Mouse (Mus musculus): ENCODE data around the gene U2af1. TPM values are rescaled to one million over a fixed set of nuclear protein-coding genes. Genes with fewer than 3 reads are reported as not detected.

Gene U2af1
- polyA plus RNA-seq, 1 experiment from 2014 or later, result 172 TPM

GRCm38 (mm10) chr17:31655366-31655765 is 3.3 kb downstream of the U2af1 start:
- no peaks in the 10 kb centered on the region for H3K9me3 ChIP-seq (replicated peaks; ENCODE audit: control insufficient read depth, low read length)
- no peak overlapping the region for H3K4me2 ChIP-seq (ENCODE audit: low read length)
- ATAC-seq, result no peak
- no peaks in the 10 kb centered on the region for H3K27me3 ChIP-seq (replicated peaks; ENCODE audit: control insufficient read depth, insufficient read depth, low read length)
- WGBS, result 79% methylated on average over 4 of the region's 4 CpGs
- no peak for DNase-seq (ENCODE audit: low spot score)
- no peak overlapping the region for H3K9ac ChIP-seq (ENCODE audit: low read length)
- H3K4me3 ChIP-seq (ENCODE audit: low read depth, low read length), result no peak overlapping the region
- peaks cover 11% of the 10 kb centered on the region for H3K4me1 ChIP-seq (ENCODE audit: control insufficient read depth, insufficient read depth, low read length)
- no peak overlapping the region for H3K27ac ChIP-seq (ENCODE audit: low read depth, low read length)
- H3K36me3 ChIP-seq (ENCODE audit: control insufficient read depth, insufficient read depth, low read length), result peaks cover 54% of the 10 kb centered on the region

- no peaks in the 10 kb centered on the region for H3K9me3 ChIP-seq (replicated peaks; ENCODE audit: control insufficient read depth, low read length)
- H3K4me1 ChIP-seq (ENCODE audit: control insufficient read depth, insufficient read depth, low read length), result peaks cover 8% of the 10 kb centered on the region
- 93% methylated on average over 6 of the region's 6 CpGs for WGBS
- H3K27ac ChIP-seq (ENCODE audit: low read depth, low read length), result no peak overlapping the region
- no peak overlapping the region for H3K4me2 ChIP-seq (ENCODE audit: low read length)
- no peak for ATAC-seq
- no peak overlapping the region for H3K4me3 ChIP-seq (ENCODE audit: low read depth, low read length)
- peaks cover 75% of the 10 kb centered on the region for H3K36me3 ChIP-seq (ENCODE audit: control insufficient read depth, insufficient read depth, low read length)
- no peaks in the 10 kb centered on the region for H3K27me3 ChIP-seq (replicated peaks; ENCODE audit: control insufficient read depth, insufficient read depth, low read length)
- DNase-seq (ENCODE audit: low spot score), result no peak
- no peak overlapping the region for H3K9ac ChIP-seq (ENCODE audit: low read length)
These were observed 5.4 kb downstream of the U2af1 start for GRCm38 (mm10) chr17:31653277-31653676.

- Histone ChIP-seq H3K9me3 (replicated peaks; ENCODE audit: control insufficient read depth, low read length) (no peaks in the 10 kb centered on the region), H3K9ac (ENCODE audit: low read length) (no peak overlapping the region), H3K27ac (ENCODE audit: low read depth, low read length) (no peak overlapping the region), H3K4me3 (ENCODE audit: low read depth, low read length) (no peak overlapping the region), H3K36me3 (ENCODE audit: control insufficient read depth, insufficient read depth, low read length) (peaks cover 86% of the 10 kb centered on the region), H3K27me3 (replicated peaks; ENCODE audit: control insufficient read depth, insufficient read depth, low read length) (no peaks in the 10 kb centered on the region), H3K4me2 (ENCODE audit: low read length) (no peak overlapping the region), H3K4me1 (ENCODE audit: control insufficient read depth, insufficient read depth, low read length) (peaks cover 2% of the 10 kb centered on the region)
- DNase-seq (ENCODE audit: low spot score), result no peak
- no peak for ATAC-seq
- 90% methylated on average over 14 of the region's 14 CpGs for WGBS
These were observed 6.5 kb downstream of the U2af1 start for GRCm38 (mm10) chr17:31652152-31652551.

DNA sequence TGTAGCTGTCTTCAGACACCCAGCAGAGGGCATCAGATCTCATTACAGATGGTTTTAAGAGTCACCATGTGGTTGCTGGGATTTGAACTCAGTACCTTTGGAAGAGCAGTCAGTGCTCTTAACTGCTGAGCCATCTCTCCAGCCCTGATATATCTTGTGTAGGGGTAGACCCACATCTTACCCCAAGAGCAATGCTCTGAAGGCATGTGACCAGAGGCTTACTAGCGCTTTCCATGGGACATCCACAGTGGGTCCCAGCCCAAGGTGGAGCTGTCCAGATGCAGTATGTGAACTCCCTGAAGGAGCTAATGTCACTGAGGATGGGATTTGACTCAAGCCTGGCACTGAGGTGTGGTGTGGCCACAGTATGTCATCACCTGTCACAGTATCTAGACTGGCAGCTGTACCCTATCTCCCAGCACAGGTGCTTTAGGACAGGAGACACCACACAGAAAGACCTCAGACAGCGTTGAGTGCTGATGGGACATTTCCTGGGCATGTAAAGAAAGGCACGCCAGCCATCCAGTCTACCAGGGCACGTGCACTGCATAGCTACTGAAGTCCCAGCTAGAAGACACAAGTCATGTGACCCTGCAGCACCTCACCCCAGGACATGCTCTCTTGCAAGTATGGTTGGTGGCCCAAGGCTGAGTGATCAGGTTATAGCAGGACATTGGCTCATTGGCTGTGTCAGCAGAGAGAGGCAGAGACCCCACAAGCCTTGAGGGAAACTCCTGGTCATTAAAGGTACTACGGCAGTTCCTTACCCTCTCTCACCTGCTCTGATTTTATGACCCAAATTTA is 12.3 kb downstream of the U2af1 start:
- H3K9me3 ChIP-seq (replicated peaks; ENCODE audit: control insufficient read depth, low read length), result no peaks in the 10 kb centered on the region
- ATAC-seq, result no peak
- no peak overlapping the region for H3K4me2 ChIP-seq (ENCODE audit: low read length)
- no peak overlapping the region for H3K9ac ChIP-seq (ENCODE audit: low read length)
- DNase-seq (ENCODE audit: low spot score), result no peak
- no peak overlapping the region for H3K4me3 ChIP-seq (ENCODE audit: low read depth, low read length)
- H3K4me1 ChIP-seq (ENCODE audit: control insufficient read depth, insufficient read depth, low read length), result no peaks in the 10 kb centered on the region
- H3K27ac ChIP-seq (ENCODE audit: low read depth, low read length), result no peak overlapping the region
- no peaks in the 10 kb centered on the region for H3K27me3 ChIP-seq (replicated peaks; ENCODE audit: control insufficient read depth, insufficient read depth, low read length)
- peaks cover 59% of the 10 kb centered on the region for H3K36me3 ChIP-seq (ENCODE audit: control insufficient read depth, insufficient read depth, low read length)
- WGBS, result 94% methylated on average over 5 of the region's 5 CpGs

DNA sequence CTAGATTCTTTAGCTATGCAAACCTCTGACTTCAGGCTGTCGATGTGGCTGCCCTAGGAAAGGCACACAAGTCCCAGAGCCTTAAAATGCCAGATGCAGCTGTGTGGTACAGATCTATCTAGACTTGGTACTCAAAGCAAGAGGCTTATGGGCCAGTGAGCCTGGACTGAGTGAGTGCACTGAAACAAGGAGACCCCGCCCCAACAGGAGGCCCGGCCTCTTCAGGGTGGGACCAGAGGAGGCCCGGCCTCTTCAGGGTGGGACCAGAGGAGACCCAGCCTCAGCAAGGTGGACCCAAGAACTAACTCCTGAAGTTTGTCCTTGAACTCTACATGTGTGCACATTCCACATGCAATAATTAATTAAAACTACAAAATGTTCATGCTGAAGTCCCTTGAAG is 15.8 kb downstream of the U2af1 start:
- DNase-seq (ENCODE audit: low spot score), result no peak
- H3K36me3 ChIP-seq (ENCODE audit: control insufficient read depth, insufficient read depth, low read length), result peaks cover 24% of the 10 kb centered on the region
- H3K4me3 ChIP-seq (ENCODE audit: low read depth, low read length), result no peak overlapping the region
- 73% methylated on average over 4 of the region's 4 CpGs for WGBS
- peaks cover 10% of the 10 kb centered on the region; the same call in 1 of the 2 replicates for H3K4me1 ChIP-seq (ENCODE audit: control insufficient read depth, insufficient read depth, low read length)
- H3K27me3 ChIP-seq (replicated peaks; ENCODE audit: control insufficient read depth, insufficient read depth, low read length), result no peaks in the 10 kb centered on the region
- no peak for ATAC-seq
- no peaks in the 10 kb centered on the region for H3K9me3 ChIP-seq (replicated peaks; ENCODE audit: control insufficient read depth, low read length)
- H3K4me2 ChIP-seq (ENCODE audit: low read length), result no peak overlapping the region
- H3K27ac ChIP-seq (ENCODE audit: low read depth, low read length), result no peak overlapping the region
- H3K9ac ChIP-seq (ENCODE audit: low read length), result no peak overlapping the region

- Histone ChIP-seq H3K4me2 (ENCODE audit: low read length) (no peak overlapping the region), H3K36me3 (ENCODE audit: control insufficient read depth, insufficient read depth, low read length) (peaks cover 18% of the 10 kb centered on the region), H3K27ac (ENCODE audit: low read depth, low read length) (no peak overlapping the region), H3K9ac (ENCODE audit: low read length) (no peak overlapping the region), H3K9me3 (replicated peaks; ENCODE audit: control insufficient read depth, low read length) (no peaks in the 10 kb centered on the region), H3K4me1 (ENCODE audit: control insufficient read depth, insufficient read depth, low read length) (peaks cover 14% of the 10 kb centered on the region), H3K4me3 (ENCODE audit: low read depth, low read length) (no peak overlapping the region), H3K27me3 (replicated peaks; ENCODE audit: control insufficient read depth, insufficient read depth, low read length) (no peaks in the 10 kb centered on the region)
- 25% methylated on average over 8 of the region's 8 CpGs for WGBS
- no peak for DNase-seq (ENCODE audit: low spot score)
- no peak for ATAC-seq
These were observed 16.4 kb downstream of the U2af1 start for GRCm38 (mm10) chr17:31642331-31642730.

GRCm38 (mm10) chr17:31639651-31640050 is 19.0 kb downstream of the U2af1 start:
- Histone ChIP-seq H3K27me3 (replicated peaks; ENCODE audit: control insufficient read depth, insufficient read depth, low read length) (peaks cover 12% of the 10 kb centered on the region; the same call in 1 of the 2 replicates), H3K4me1 (ENCODE audit: control insufficient read depth, insufficient read depth, low read length) (peaks cover 26% of the 10 kb centered on the region), H3K9me3 (replicated peaks; ENCODE audit: control insufficient read depth, low read length) (no peaks in the 10 kb centered on the region), H3K36me3 (ENCODE audit: control insufficient read depth, insufficient read depth, low read length) (no peaks in the 10 kb centered on the region), H3K27ac (ENCODE audit: low read depth, low read length) (no peak overlapping the region), H3K4me3 (ENCODE audit: low read depth, low read length) (no peak overlapping the region), H3K9ac (ENCODE audit: low read length) (no peak overlapping the region), H3K4me2 (ENCODE audit: low read length) (no peak overlapping the region)
- ATAC-seq (no peak), DNase-seq (ENCODE audit: low spot score) (peak; percentile 55)
- 23% methylated on average over 4 of the region's 4 CpGs for WGBS

DNA sequence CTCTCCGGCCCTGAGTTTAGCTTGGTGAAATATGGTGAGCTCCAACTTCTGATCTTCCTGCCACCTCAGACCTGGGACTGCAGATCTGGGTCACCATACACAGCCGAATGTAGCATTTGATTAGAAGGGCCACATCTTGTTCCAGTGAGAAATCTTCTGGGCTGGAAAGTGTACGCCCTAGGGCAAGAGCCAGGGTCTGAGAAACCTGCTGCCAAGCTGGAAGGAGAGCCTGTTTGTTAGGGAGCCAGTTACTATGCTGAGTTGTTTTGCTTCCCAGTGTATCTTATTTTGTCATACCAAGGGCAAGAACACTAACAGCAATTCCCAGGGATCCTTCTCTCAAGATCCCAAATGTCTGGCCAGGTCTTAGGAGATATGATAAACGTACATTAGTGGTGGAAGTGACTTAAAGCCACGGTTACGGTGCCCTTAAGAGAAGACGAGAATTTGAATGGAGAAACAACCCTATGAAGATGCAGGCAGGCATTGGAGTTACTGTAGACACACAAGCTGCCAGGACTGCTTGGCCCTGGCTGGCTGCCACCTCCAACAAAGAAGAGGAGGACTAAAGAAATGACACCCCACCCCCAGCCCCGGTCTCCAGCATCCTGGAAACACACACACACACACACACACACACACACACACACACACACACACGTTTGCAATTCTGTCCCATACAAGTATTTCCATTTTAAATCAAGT is 20.7 kb downstream of the U2af1 start:
- 36% methylated on average over 9 of the region's 9 CpGs for WGBS
- Histone ChIP-seq H3K27ac (ENCODE audit: low read depth, low read length) (peak overlapping the region; percentile 63), H3K4me3 (ENCODE audit: low read depth, low read length) (no peak overlapping the region), H3K4me2 (ENCODE audit: low read length) (0 out of 2 replicates have a peak overlapping the region, but pooled peaks have one; percentile 14), H3K9ac (ENCODE audit: low read length) (no peak overlapping the region; the same call in 1 of the 2 replicates), H3K4me1 (ENCODE audit: control insufficient read depth, insufficient read depth, low read length) (peaks cover 26% of the 10 kb centered on the region), H3K27me3 (replicated peaks; ENCODE audit: control insufficient read depth, insufficient read depth, low read length) (peaks cover 12% of the 10 kb centered on the region; the same call in 1 of the 2 replicates), H3K9me3 (replicated peaks; ENCODE audit: control insufficient read depth, low read length) (no peaks in the 10 kb centered on the region), H3K36me3 (ENCODE audit: control insufficient read depth, insufficient read depth, low read length) (no peaks in the 10 kb centered on the region)
- peak; percentile 61 for ATAC-seq
- peak; percentile 86 for DNase-seq (ENCODE audit: low spot score)
